Mouse (Mus musculus): ENCODE results near the gene Eya2. TPM values are rescaled to one million over a fixed set of nuclear protein-coding genes. Genes with fewer than 3 reads are reported as not detected.

Gene Eya2
- polyA plus RNA-seq, 1 experiment from 2014 or later: 21.5 TPM

- peaks cover 12% of the 10 kb centered on the region for H3K4me1 ChIP-seq (ENCODE audit: control insufficient read depth, insufficient read depth, low read length)
- H3K27ac ChIP-seq (replicated peaks; ENCODE audit: low read depth, low read length): peak overlapping the region; percentile 28; the same call in 1 of the 2 replicates
- no peaks in the 10 kb centered on the region for H3K9me3 ChIP-seq (ENCODE audit: control insufficient read depth, low read length)
- ATAC-seq (ENCODE audit: low read depth) (peak; percentile 70), DNase-seq (ENCODE audit: low spot score) (peak; percentile 78)
- H3K4me2 ChIP-seq (ENCODE audit: low read depth, low read length): no peak overlapping the region
- 18% methylated on average over 9 of the region's 11 CpGs for WGBS
- no peak overlapping the region for H3K9ac ChIP-seq (ENCODE audit: low read depth, low read length)
- peaks cover 15% of the 10 kb centered on the region for H3K27me3 ChIP-seq (replicated peaks; ENCODE audit: control insufficient read depth, insufficient read depth, low read length)
- no peaks in the 10 kb centered on the region for H3K36me3 ChIP-seq (ENCODE audit: control insufficient read depth, insufficient read depth, low read length)
- H3K4me3 ChIP-seq (ENCODE audit: low read depth, low read length): no peak overlapping the region
These were observed 35.2 kb upstream of the Eya2 start for GRCm38 (mm10) chr2:165559506-165560235.

GRCm38 (mm10) chr2:165561861-165562260 lies 33.0 kb upstream of the Eya2 start:
- H3K27me3 ChIP-seq (replicated peaks; ENCODE audit: control insufficient read depth, insufficient read depth, low read length): peaks cover 17% of the 10 kb centered on the region
- H3K9ac ChIP-seq (ENCODE audit: low read depth, low read length): no peak overlapping the region
- H3K4me1 ChIP-seq (ENCODE audit: control insufficient read depth, insufficient read depth, low read length): peaks cover 12% of the 10 kb centered on the region
- 72% methylated on average over 6 of the region's 6 CpGs for WGBS
- no peaks in the 10 kb centered on the region for H3K9me3 ChIP-seq (ENCODE audit: control insufficient read depth, low read length)
- no peak overlapping the region for H3K4me2 ChIP-seq (ENCODE audit: low read depth, low read length)
- no peak for DNase-seq (ENCODE audit: low spot score)
- H3K27ac ChIP-seq (replicated peaks; ENCODE audit: low read depth, low read length): no peak overlapping the region
- H3K4me3 ChIP-seq (ENCODE audit: low read depth, low read length): no peak overlapping the region
- ATAC-seq (ENCODE audit: low read depth): no peak
- H3K36me3 ChIP-seq (ENCODE audit: control insufficient read depth, insufficient read depth, low read length): no peaks in the 10 kb centered on the region

GRCm38 (mm10) chr2:165563298-165564058 lies 31.4 kb upstream of the Eya2 start:
- Histone ChIP-seq H3K27ac (replicated peaks; ENCODE audit: low read depth, low read length) (peak overlapping the region; percentile 44; the same call in 1 of the 2 replicates), H3K36me3 (ENCODE audit: control insufficient read depth, insufficient read depth, low read length) (no peaks in the 10 kb centered on the region), H3K9ac (ENCODE audit: low read depth, low read length) (peak overlapping the region; percentile 55), H3K4me1 (ENCODE audit: control insufficient read depth, insufficient read depth, low read length) (peaks cover 22% of the 10 kb centered on the region), H3K4me2 (ENCODE audit: low read depth, low read length) (peak overlapping the region; percentile 66), H3K9me3 (ENCODE audit: control insufficient read depth, low read length) (no peaks in the 10 kb centered on the region), H3K4me3 (ENCODE audit: low read depth, low read length) (peak overlapping the region; percentile 36), H3K27me3 (replicated peaks; ENCODE audit: control insufficient read depth, insufficient read depth, low read length) (peaks cover 17% of the 10 kb centered on the region)
- DNase-seq (ENCODE audit: low spot score) (peak; percentile 88), ATAC-seq (ENCODE audit: low read depth) (peak; percentile 88)
- 4% methylated on average over 39 of the region's 52 CpGs for WGBS

GRCm38 (mm10) chr2:165564101-165564500 lies 30.7 kb upstream of the Eya2 start:
- Histone ChIP-seq H3K9ac (ENCODE audit: low read depth, low read length) (no peak overlapping the region), H3K4me2 (ENCODE audit: low read depth, low read length) (no peak overlapping the region), H3K4me1 (ENCODE audit: control insufficient read depth, insufficient read depth, low read length) (peaks cover 22% of the 10 kb centered on the region), H3K27ac (replicated peaks; ENCODE audit: low read depth, low read length) (no peak overlapping the region; the same call in 1 of the 2 replicates), H3K4me3 (ENCODE audit: low read depth, low read length) (no peak overlapping the region), H3K9me3 (ENCODE audit: control insufficient read depth, low read length) (no peaks in the 10 kb centered on the region), H3K27me3 (replicated peaks; ENCODE audit: control insufficient read depth, insufficient read depth, low read length) (peaks cover 17% of the 10 kb centered on the region), H3K36me3 (ENCODE audit: control insufficient read depth, insufficient read depth, low read length) (no peaks in the 10 kb centered on the region)
- 59% methylated on average over 8 of the region's 8 CpGs for WGBS
- no peak for DNase-seq (ENCODE audit: low spot score)
- ATAC-seq (ENCODE audit: low read depth): no peak

GRCm38 (mm10) chr2:165564620-165565019 lies 30.2 kb upstream of the Eya2 start:
- Histone ChIP-seq H3K9ac (ENCODE audit: low read depth, low read length) (no peak overlapping the region), H3K4me2 (ENCODE audit: low read depth, low read length) (no peak overlapping the region), H3K4me1 (ENCODE audit: control insufficient read depth, insufficient read depth, low read length) (peaks cover 22% of the 10 kb centered on the region), H3K27me3 (replicated peaks; ENCODE audit: control insufficient read depth, insufficient read depth, low read length) (peaks cover 17% of the 10 kb centered on the region), H3K36me3 (ENCODE audit: control insufficient read depth, insufficient read depth, low read length) (no peaks in the 10 kb centered on the region), H3K9me3 (ENCODE audit: control insufficient read depth, low read length) (no peaks in the 10 kb centered on the region), H3K27ac (replicated peaks; ENCODE audit: low read depth, low read length) (0 out of 2 replicates have a peak overlapping the region, but pooled peaks have one; percentile 28), H3K4me3 (ENCODE audit: low read depth, low read length) (no peak overlapping the region)
- no peak for ATAC-seq (ENCODE audit: low read depth)
- no peak for DNase-seq (ENCODE audit: low spot score)
- WGBS: 39% methylated on average over 6 of the region's 6 CpGs

GRCm38 (mm10) chr2:165566898-165567297 lies 27.9 kb upstream of the Eya2 start:
- H3K4me1 ChIP-seq (ENCODE audit: control insufficient read depth, insufficient read depth, low read length): peaks cover 21% of the 10 kb centered on the region
- DNase-seq (ENCODE audit: low spot score) (no peak), ATAC-seq (ENCODE audit: low read depth) (no peak)
- no peaks in the 10 kb centered on the region for H3K9me3 ChIP-seq (ENCODE audit: control insufficient read depth, low read length)
- H3K4me2 ChIP-seq (ENCODE audit: low read depth, low read length): no peak overlapping the region
- no peaks in the 10 kb centered on the region for H3K36me3 ChIP-seq (ENCODE audit: control insufficient read depth, insufficient read depth, low read length)
- WGBS: 59% methylated on average over 6 of the region's 6 CpGs
- H3K27me3 ChIP-seq (replicated peaks; ENCODE audit: control insufficient read depth, insufficient read depth, low read length): peaks cover 17% of the 10 kb centered on the region
- no peak overlapping the region for H3K9ac ChIP-seq (ENCODE audit: low read depth, low read length)
- H3K27ac ChIP-seq (replicated peaks; ENCODE audit: low read depth, low read length): peak overlapping the region; percentile 44; the same call in 1 of the 2 replicates
- H3K4me3 ChIP-seq (ENCODE audit: low read depth, low read length): no peak overlapping the region

- Histone ChIP-seq H3K9ac (ENCODE audit: low read depth, low read length) (no peak overlapping the region), H3K4me3 (ENCODE audit: low read depth, low read length) (no peak overlapping the region), H3K27ac (replicated peaks; ENCODE audit: low read depth, low read length) (peak overlapping the region; percentile 44), H3K9me3 (ENCODE audit: control insufficient read depth, low read length) (no peaks in the 10 kb centered on the region), H3K27me3 (replicated peaks; ENCODE audit: control insufficient read depth, insufficient read depth, low read length) (peaks cover 17% of the 10 kb centered on the region), H3K4me2 (ENCODE audit: low read depth, low read length) (no peak overlapping the region), H3K36me3 (ENCODE audit: control insufficient read depth, insufficient read depth, low read length) (no peaks in the 10 kb centered on the region), H3K4me1 (ENCODE audit: control insufficient read depth, insufficient read depth, low read length) (peaks cover 21% of the 10 kb centered on the region)
- ATAC-seq (ENCODE audit: low read depth) (no peak), DNase-seq (ENCODE audit: low spot score) (peak; percentile 69)
- 28% methylated on average over 9 of the region's 9 CpGs for WGBS
These were observed 27.0 kb upstream of the Eya2 start for GRCm38 (mm10) chr2:165567820-165568219.

GRCm38 (mm10) chr2:165568911-165569310 lies 25.9 kb upstream of the Eya2 start:
- Histone ChIP-seq H3K4me2 (ENCODE audit: low read depth, low read length) (no peak overlapping the region), H3K4me1 (ENCODE audit: control insufficient read depth, insufficient read depth, low read length) (peaks cover 13% of the 10 kb centered on the region), H3K9ac (ENCODE audit: low read depth, low read length) (no peak overlapping the region), H3K9me3 (ENCODE audit: control insufficient read depth, low read length) (no peaks in the 10 kb centered on the region), H3K4me3 (ENCODE audit: low read depth, low read length) (no peak overlapping the region), H3K27ac (replicated peaks; ENCODE audit: low read depth, low read length) (no peak overlapping the region), H3K27me3 (replicated peaks; ENCODE audit: control insufficient read depth, insufficient read depth, low read length) (peaks cover 9% of the 10 kb centered on the region), H3K36me3 (ENCODE audit: control insufficient read depth, insufficient read depth, low read length) (no peaks in the 10 kb centered on the region)
- ATAC-seq (ENCODE audit: low read depth) (no peak), DNase-seq (ENCODE audit: low spot score) (no peak)
- 53% methylated on average over 6 of the region's 6 CpGs for WGBS

Measured in embryonic facial prominence, embryonic 14.5 days (tissue).